Mouse (Mus musculus) heart, adult 10 weeks (tissue): Measurements from ENCODE around the gene Nmnat1. TPM values are rescaled to one million over a fixed set of nuclear protein-coding genes. Genes with fewer than 3 reads are reported as not detected.

ENCODE experiments used
- polyA plus RNA-seq: library from polyadenylated mRNA; stranded (reverse); fragments of 350-450 nt; fragmentation: Illumina TruSeq; extraction: RNeasy Lipid Tissue Mini Kit (QIAGEN cat#74804); gene quantifications from one replicate; pipeline ENCODE4 v1.2.3, GENCODE M21; 2014; ENCODE audit warnings: low read depth, low replicate concordance

The Nmnat1 gene
- 32.1 TPM for polyA plus RNA-seq

DNA sequence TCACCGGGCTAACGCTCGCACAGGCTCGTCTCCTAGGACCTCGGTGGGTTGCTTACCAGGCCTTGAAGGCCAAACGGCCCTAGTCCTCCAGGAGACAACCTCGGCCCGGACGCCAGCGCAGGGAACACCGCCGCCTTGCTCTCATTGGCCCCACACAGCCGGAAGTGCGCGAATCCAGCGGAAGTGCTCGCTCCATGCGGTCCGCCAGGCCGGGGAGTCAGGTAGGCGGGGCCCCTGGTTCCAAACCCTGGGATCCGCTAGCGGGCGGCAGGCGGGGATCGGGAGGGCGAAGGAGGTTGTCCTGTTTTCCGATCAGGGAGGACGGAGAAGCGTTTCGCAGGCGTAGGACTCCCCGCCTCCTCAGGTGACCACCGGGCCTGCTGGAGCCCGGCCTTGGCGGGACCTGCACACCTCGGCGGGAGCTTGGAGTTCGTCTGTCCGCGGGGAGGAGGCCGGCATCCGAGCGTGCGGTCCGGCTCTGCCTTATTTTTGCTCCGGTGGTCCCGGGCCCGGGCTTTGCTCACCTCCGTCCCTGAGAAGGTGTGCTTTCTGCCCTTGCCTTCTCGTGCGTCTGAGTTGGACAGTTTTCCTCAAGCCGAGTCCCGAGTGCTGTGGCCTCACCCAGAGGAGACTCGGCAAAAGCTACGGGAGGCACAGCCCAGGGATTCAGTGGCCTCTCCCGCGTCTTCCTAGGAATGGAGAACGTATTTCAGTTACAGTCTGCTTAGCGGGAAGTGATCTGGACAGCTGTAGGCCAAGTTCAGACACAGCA, at the start of gene Nmnat1, which contains the start of gene Lzic:
Nmnat1 (minus strand) TSS at position 150 of the 772 bp plus-strand sequence.
Lzic (plus strand) TSS at position 177 of the 772 bp plus-strand sequence.

GRCm38 (mm10) chr4:149517868-149518340, 32.9 kb upstream of the Nmnat1 start, which contains the start of gene Ctnnbip1:
Gene Ctnnbip1 (plus strand): TSS chr4:149518236.

GRCm38 (mm10) chr4:149477078-149477477, 7.9 kb downstream of the Nmnat1 start, which contains the start of gene Tmem274:
Gene Tmem274 (plus strand): TSS chr4:149477378.

GRCm38 (mm10) chr4:149454879-149455278, 30.1 kb downstream of the Nmnat1 start, which contains the start of gene Rbp7:
Gene Rbp7 (minus strand): TSS chr4:149454978.

GRCm38 (mm10) chr4:149426325-149427199, 58.4 kb downstream of the Nmnat1 start, which contains the start of gene Ube4b:
Gene Ube4b (minus strand): TSS chr4:149426749.

Other genes starting within 250 kb of the Nmnat1 start
- gene Kif1b, start 177.5 kb downstream of the Nmnat1 start, polyA plus RNA-seq, result 86.7 TPM
- gene Ube4b, start 58.5 kb downstream of the Nmnat1 start, polyA plus RNA-seq, result 37.9 TPM
- gene Rbp7, start 30.2 kb downstream of the Nmnat1 start, polyA plus RNA-seq, result 26.2 TPM
- not detected for gene Tmem274, start 7.8 kb downstream of the Nmnat1 start, polyA plus RNA-seq
- 40.7 TPM for gene Lzic, start within 50 bp of the Nmnat1 start, polyA plus RNA-seq
- 20.2 TPM for gene Ctnnbip1, start 33.0 kb upstream of the Nmnat1 start, polyA plus RNA-seq
- 48.0 TPM for gene Clstn1, start 101.3 kb upstream of the Nmnat1 start, polyA plus RNA-seq
- 2.7 TPM for gene Pik3cd, start 217.4 kb upstream of the Nmnat1 start, polyA plus RNA-seq